Mouse (Mus musculus): ENCODE data around the gene Ykt6.
"Not testable (repeated sequence)": the region's sequence is repeated elsewhere in the genome, so short reads cannot be mapped to it uniquely, and the experiment has no call there.

DNA sequence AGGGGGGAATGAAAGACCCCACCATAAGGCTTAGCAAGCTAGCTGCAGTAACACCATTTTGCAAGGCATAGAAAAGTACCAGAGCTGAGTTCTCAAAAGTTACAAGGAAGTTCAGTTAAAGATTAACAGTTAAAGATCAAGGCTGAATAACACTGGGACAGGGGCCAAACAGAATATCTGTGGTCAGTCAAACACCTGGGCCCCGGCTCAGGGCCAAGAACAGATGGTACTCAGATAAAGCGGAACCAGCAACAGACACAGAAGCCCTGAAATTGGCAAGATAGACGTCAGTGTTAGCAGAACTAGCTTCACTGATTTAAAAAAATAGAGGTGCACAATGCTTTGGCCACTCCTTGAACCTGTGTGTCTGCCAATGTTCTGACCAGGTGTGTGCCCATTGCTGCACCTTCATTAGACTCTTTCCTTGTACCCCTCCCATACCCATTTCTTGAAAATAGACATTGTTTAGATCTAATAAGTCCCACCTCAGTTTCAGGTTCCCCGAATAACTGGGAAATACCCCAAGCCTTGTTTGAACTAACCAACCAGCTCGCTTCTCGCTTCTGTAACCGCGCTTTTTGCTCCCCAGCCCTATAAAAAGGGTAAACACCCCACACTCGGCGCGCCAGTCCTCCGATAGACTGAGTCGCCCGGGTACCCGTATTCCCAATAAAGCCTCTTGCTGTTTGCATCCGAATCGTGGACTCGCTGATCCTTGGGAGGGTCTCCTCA, 55.4 kb downstream of the Ykt6 start:
- TF ChIP-seq GATA1, TAL1 (IDR thresholded peaks at IDR 0.05; ENCODE audit: low read length): not testable (repeated sequence)
